Mouse (Mus musculus) layer of hippocampus, adult 11-12 months (tissue): Measurements from ENCODE around the gene Clec4d.
A peak's percentile ranks its signal among the peaks of the same experiment; 100 is the strongest.
"Not testable (repeated sequence)": the region's sequence is repeated elsewhere in the genome, so short reads cannot be mapped to it uniquely, and the experiment has no call there.

Source experiments
- DNase-seq: peaks from one replicate; pipeline ENCODE4 v3.0.0; 2022; ENCODE audit warnings: low spot score

Clec4d gene

DNA sequence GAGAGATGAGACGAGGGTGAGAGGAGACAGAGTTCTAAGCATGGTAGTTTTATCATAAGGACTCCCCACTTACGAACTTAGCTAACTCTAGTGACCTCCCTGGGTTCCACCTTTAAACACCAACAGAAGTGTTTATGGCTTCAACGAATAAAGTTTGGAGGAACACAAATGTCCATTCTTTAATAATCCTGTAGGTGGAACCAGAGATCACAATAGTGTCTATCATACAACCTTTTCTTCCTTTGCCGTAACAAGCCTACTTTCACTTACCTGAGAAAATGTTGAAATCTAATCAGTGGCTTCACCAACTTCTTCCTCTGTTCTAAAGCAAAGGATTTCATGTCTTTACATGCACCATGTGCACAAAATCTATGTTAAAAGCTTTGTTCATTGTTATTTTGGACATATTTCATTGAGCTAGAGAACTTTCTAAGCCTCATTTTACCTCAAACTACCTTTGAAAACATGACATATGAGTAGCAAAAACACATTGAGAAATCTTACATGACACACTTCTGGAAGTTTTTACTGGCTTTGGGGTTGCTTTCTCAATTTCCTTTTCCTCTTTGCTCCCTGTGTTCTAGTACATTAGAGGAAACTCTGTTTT is at the start of gene Clec4d:
Gene Clec4d (plus strand): TSS at position 557 of the 607 bp plus-strand sequence.
- DNase-seq = no peak

DNA sequence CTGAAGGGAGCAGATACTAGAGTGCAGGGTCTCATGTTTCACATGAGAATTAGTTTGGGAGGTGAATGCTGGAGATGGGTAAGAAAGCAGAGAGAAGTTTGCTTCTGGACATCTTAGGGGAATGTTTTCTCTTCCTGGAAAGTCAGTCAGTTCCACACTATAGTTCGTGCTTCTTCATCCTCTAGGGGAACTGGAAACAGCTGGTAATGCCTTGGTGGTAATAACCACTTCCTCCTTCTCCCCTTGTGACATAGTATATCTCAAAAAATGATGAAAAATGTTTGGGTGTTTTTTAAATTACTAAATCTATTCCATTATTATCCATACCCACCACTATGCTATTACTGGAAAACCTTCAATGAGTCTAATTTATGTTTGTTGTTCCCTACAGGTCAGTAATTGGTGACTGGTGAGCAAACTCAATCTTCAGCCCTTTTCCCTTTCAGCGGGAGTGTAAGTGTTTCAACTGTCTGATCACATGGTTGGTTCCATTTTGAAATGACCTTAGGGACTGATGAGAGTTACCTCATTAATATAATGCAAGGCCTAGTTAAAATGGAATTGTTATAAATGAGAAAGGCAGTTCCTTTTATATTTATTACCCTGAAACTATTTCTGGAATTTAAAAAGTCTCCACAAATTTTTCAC is 34.3 kb upstream of the Clec4d start:
- DNase-seq = no peak

DNA sequence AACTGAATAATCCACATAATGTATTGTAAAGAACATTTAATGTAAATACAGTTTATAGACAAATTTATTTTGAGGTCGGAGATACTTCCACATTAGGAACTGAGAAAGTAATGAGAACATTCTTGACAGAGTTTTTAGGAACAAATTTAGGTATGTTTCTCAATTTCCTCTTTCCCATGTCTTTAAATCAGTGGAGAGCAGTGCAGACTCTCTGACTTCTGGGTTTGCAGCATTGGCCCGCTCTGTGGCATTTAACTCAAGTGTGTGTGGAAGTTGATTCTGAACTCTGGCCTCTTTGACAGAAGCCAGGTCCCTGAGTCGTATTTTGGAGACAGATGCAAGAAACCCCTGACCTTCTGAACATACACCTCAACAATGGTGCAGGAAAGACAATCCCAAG is 32.3 kb upstream of the Clec4d start, which contains the start of gene Clec4n:
Gene Clec4n (plus strand): TSS at position 200 of the 400 bp plus-strand sequence.
- DNase-seq = no peak

- no peak for DNase-seq
Measured at GRCm38 (mm10) chr6:123231149-123231548, 30.8 kb upstream of the Clec4d start.

GRCm38 (mm10) chr6:123237582-123237981 is 24.3 kb upstream of the Clec4d start:
- DNase-seq = no peak

GRCm38 (mm10) chr6:123244201-123244600 is 17.7 kb upstream of the Clec4d start:
- DNase-seq = no peak

DNA sequence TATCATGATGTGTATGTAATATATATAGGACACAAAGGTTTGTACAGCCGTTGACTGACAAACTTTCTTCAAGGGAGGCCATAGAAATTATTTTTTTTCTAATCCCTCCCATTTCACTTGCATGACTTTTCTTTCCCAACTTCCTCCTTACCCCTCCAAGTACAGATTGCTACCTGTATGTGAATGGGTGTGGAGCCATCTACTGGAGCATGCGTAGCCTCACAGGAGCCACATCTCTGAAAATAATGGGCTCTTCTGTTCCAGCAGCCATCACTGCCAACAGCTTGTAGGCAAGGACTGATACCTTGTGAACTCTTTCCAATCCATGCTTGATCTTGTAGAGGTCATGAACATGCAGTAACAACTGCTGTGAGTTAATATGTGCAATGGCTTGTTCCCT is 13.0 kb upstream of the Clec4d start:
- DNase-seq = not testable (repeated sequence)

- DNase-seq = no peak
Measured at GRCm38 (mm10) chr6:123252735-123253134, 9.2 kb upstream of the Clec4d start.

- DNase-seq = no peak
Measured at GRCm38 (mm10) chr6:123258946-123259345, 3.0 kb upstream of the Clec4d start.

DNA sequence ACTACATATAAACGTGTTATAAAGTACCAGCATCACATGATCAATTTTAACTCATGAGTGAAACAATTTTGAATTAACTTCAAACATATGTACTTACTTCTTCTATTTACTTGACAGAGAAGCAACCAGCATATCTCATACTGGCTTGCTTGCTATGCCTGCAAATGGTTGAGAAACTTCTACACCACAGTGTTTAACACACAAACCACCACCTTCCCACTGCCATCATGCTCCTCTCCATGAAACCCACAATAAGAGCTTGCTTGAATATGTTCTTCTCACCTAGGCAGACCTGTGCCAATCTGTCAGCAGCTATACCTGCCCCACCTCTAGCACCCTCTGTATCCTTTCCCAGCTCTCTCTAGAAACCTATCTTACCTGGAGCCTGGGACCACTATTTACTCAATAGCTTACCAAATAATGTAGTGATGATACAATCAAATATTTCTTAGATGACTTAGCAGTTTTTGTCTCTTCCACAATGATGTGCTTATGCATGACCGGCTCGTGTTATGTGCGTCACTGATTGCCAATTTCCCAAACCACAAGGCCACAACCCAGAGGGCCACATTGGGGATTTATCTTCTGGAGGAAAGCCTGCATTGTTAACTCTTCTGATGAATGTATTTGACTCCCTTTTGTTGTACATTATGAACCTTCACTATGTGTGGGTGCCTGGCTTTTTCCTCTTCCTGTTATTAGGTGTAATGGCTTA is 1.9 kb upstream of the Clec4d start:
- DNase-seq = no peak

- DNase-seq = no peak
Measured at GRCm38 (mm10) chr6:123260868-123261267, 1.0 kb upstream of the Clec4d start.

GRCm38 (mm10) chr6:123264194-123264593 is 2.3 kb downstream of the Clec4d start:
- no peak for DNase-seq

DNA sequence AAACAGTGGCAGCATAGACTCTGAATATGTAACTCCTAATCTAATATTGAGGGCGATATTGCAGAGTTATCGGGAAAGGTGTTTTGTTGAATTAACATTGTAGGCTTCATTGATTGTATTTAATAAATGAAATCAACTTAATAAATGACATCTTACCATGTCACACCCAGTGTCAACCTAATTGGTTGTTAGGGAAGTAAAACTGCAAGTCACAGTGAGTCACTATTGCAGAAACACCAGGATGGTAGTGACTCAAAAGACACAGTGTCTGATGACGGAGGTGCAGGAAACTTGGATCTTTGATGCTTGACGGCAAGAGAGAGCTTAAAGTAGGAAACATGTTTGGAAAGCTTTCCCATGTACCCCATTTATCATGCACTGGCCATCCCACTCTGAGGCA is 3.9 kb downstream of the Clec4d start:
- DNase-seq = no peak

- no peak for DNase-seq
Measured at GRCm38 (mm10) chr6:123266945-123267344, 5.0 kb downstream of the Clec4d start.

DNA sequence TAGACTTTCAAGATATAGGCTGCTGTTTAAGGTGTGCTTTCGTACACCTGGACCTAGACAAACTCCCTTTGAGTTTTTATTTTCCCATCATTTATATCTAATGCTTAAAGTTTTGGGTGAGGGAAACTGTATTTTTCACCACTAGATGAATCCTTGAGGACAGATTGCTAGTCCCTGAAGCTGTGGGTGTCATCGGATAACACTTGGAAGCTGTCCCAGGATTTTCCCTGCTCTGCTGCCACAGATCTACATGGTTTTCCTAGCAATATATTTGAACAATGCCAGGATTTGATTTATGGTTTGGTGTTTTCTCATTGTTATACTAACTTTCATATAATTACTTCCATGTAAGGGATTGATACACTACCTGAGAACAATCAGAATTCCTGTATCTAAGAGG is 17.5 kb downstream of the Clec4d start:
- DNase-seq = peak; percentile 9

DNA sequence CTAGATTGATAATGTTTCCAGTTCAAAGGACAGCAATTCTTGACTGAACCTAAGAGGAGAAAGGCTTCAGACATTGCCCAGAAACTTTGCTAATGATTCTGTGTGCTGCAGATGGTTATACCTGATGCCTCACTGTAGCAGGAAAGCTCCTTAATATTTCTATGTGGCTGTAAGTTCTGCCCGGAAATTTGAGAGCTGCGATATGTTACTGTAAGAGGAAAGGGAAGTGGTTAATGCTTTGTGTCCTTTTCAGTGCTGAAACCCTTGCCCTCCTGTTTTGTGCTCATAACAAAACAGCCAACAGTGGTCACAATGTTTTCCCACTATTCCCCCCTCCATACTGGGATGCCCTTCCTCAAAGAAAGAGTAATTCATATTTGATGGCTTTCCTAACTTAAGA is 24.4 kb downstream of the Clec4d start:
- DNase-seq = no peak

- no peak for DNase-seq
Measured at GRCm38 (mm10) chr6:123288931-123289330, 27.0 kb downstream of the Clec4d start.

GRCm38 (mm10) chr6:123289753-123290152 is 27.8 kb downstream of the Clec4d start, which contains the start of gene Clec4e:
Gene Clec4e (minus strand): TSS chr6:123289870.
- no peak for DNase-seq

DNA sequence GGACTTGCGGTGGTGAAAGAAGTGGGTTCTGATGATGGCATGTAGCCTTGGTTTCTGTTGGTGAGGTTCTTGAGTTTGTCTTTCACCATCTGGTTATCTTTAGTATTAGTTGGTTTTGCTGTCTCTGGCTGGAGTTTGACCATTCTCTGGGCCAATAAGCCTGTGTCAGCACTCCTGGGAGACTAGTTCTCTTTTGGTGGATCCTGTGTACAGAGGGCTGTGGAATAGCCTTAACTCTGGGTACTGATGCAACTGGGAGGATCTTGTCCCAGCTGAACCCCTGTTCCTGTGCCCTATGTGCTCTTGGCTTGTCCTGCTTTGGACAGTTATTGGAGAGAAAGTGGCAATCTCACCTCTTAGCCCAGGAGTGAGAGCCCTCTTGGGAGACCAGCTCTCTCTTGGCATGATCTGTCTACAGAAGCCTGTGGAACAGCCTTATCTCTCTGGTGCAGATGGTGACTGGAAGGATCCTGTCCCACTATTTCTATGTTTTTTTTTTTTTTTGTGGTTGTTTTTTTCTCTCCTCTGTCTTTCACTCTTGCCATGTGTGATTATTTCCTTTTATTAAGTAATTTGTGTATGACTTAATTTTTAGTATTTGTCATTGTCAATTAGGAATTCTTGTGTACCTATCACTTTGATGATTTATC is 31.0 kb downstream of the Clec4d start:
- DNase-seq = no peak

DNA sequence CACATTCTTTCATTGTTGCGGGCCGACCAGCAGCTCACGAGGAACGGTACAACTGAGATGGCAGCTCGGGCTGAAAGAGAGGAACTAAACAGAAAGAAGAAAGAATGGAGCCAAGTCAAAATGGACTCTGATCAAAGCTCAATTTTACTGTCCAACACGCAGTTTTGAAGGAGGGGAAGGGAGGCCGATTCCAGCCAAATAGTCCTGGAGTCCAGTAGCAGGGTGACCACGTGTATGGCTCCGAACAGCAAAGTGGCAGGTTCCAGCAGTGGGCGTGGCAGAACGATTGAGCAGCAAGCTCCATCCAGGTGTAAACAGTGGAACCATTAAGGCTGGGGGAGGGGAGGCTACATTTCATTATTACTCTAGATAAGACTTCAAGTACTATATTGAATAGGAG is 31.6 kb downstream of the Clec4d start:
- DNase-seq = not testable (repeated sequence)

- no peak for DNase-seq
Measured at GRCm38 (mm10) chr6:123296687-123297086, 34.8 kb downstream of the Clec4d start.

DNA sequence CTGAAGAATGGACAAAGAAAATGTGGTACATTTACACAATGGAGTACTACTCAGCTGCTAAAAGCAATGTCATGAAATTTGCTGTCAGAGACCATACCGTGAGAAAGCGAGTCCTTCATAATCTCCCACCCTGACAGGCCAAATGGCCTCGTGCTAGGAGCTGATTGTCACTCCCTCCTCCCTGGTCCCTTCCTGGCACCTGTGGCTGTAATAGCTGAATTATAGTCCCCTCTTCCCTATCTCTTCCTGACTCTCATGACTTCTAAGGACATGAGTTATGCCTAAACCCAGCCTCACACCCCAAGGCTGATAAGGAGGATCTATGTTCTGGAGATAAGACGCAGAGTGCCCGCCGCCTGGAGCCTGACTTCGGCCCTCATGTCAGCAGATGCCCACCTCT is 44.4 kb downstream of the Clec4d start:
- DNase-seq = not testable (repeated sequence)

GRCm38 (mm10) chr6:123308033-123308432 is 46.1 kb downstream of the Clec4d start, which contains the start of gene Vmn2r19:
Gene Vmn2r19 (plus strand): TSS chr6:123308333.
- no peak for DNase-seq
